In genomic region chr13:35812191-35812440, GRCm38 (mm10) we compare ENCODE assay signal across 17 mouse cellular contexts.
DNase-seq lines count a peak whose midpoint lies in the region; ATAC-seq and TF ChIP-seq lines count a peak whose summit lies in the region.
"Had no signal": no experiment of that assay in that cellular context is flagged by ENCODE, and none has a peak within 500 bp of the region (broad histone marks: within the 10 kb centered on the region; RNA-seq: fewer than 3 reads in every experiment).

No protein-coding gene starts in this region.

- peak; percentile 46; the same call in 1 of the 2 replicates for ATAC-seq in frontal cortex, adult (ENCODE audit: low TSS enrichment)
- no peak for ATAC-seq in midbrain, postnatal 0 days (ENCODE audit: low FRiP score)
- ATAC-seq in cerebellum, adult (ENCODE audit: insufficient number of reproducible peaks, low FRiP score, low TSS enrichment) = no peak

- 0 out of 2 replicates have a peak overlapping the region, but pooled peaks have one; percentile 6 for H3K27ac ChIP-seq in midbrain, embryonic 10.5 days (replicated peaks)
- no peak overlapping the region for H3K27ac ChIP-seq in midbrain, postnatal 0 days (ENCODE audit: low read depth, low read length)
- H3K27ac ChIP-seq: embryonic facial prominence, embryonic 12.5 days; limb, embryonic 13.5 days; liver, embryonic 15.5 days; stomach, embryonic 15.5 days had no signal

- H3K4me2 ChIP-seq in midbrain, postnatal 0 days (ENCODE audit: low read depth, low read length, poor library complexity, severe bottlenecking) = no peak overlapping the region
- H3K4me2 ChIP-seq: embryonic facial prominence, embryonic 12.5 days; heart, embryonic 11.5 days; limb, embryonic 13.5 days; liver, embryonic 15.5 days; stomach, embryonic 15.5 days had no signal

- no peak for DNase-seq in frontal cortex, adult 2 months (ENCODE audit: extremely low spot score in 1 of 2, low spot score in 1 of 2)
- peak; percentile 53 for DNase-seq in kidney, postnatal 10 days
- no peak for DNase-seq in kidney, postnatal 25 days
- no peak for DNase-seq in midbrain, embryonic 10.5 days (ENCODE audit: low spot score)
- no peak for DNase-seq in midbrain, postnatal 0 days (ENCODE audit: low spot score)
- DNase-seq in left cerebral cortex, adult 11 months (ENCODE audit: low spot score) = no peak
- DNase-seq: adrenal gland, adult 8-10 months; gastrocnemius, postnatal 25 days; kidney, adult 9 months; spleen, adult 18-20 months had no signal

- peaks cover 30% of the 10 kb centered on the region for H3K4me1 ChIP-seq in midbrain, embryonic 10.5 days
- H3K4me1 ChIP-seq in midbrain, postnatal 0 days (ENCODE audit: insufficient read depth, low read length) = no peaks in the 10 kb centered on the region

- H3K27me3 ChIP-seq in midbrain, embryonic 10.5 days (ENCODE audit: low read depth, poor library complexity, severe bottlenecking) = no peaks in the 10 kb centered on the region
- no peaks in the 10 kb centered on the region for H3K27me3 ChIP-seq in midbrain, postnatal 0 days (ENCODE audit: insufficient read depth, low read length)
- H3K27me3 ChIP-seq: embryonic facial prominence, embryonic 12.5 days; limb, embryonic 13.5 days; liver, embryonic 15.5 days; stomach, embryonic 15.5 days had no signal

- no peaks in the 10 kb centered on the region for H3K9me3 ChIP-seq in midbrain, embryonic 10.5 days (replicated peaks)
- no peaks in the 10 kb centered on the region for H3K9me3 ChIP-seq in midbrain, postnatal 0 days (ENCODE audit: low read length)
- H3K9me3 ChIP-seq: embryonic facial prominence, embryonic 12.5 days; limb, embryonic 13.5 days; liver, embryonic 15.5 days; stomach, embryonic 15.5 days had no signal

- 53% methylated on average over 6 of the region's 6 CpGs for WGBS in midbrain, embryonic 10.5 days
- 23% methylated on average over 6 of the region's 6 CpGs for WGBS in midbrain, postnatal 0 days

- TF ChIP-seq CTCF in midbrain, postnatal 0 days (IDR thresholded peaks at IDR 0.05) = no peak

- H3K4me3 ChIP-seq in midbrain, embryonic 10.5 days = no peak overlapping the region
- H3K4me3 ChIP-seq in midbrain, postnatal 0 days (ENCODE audit: low read depth, low read length) = no peak overlapping the region
- H3K4me3 ChIP-seq: embryonic facial prominence, embryonic 12.5 days; limb, embryonic 13.5 days; liver, embryonic 15.5 days; stomach, embryonic 15.5 days had no signal

- H3K36me3 ChIP-seq in midbrain, embryonic 10.5 days = peaks cover 14% of the 10 kb centered on the region
- no peaks in the 10 kb centered on the region for H3K36me3 ChIP-seq in midbrain, postnatal 0 days (ENCODE audit: insufficient read depth, low read length)

- no peak overlapping the region for H3K9ac ChIP-seq in midbrain, postnatal 0 days (replicated peaks; ENCODE audit: low read length, poor library complexity, severe bottlenecking)
- H3K9ac ChIP-seq: embryonic facial prominence, embryonic 12.5 days; limb, embryonic 13.5 days; liver, embryonic 15.5 days; stomach, embryonic 15.5 days had no signal
